ENCODE assay signal across 20 mouse cellular contexts in genomic region chr2:151434971-151435370, GRCm38 (mm10). TPM values are rescaled to one million over a fixed set of nuclear protein-coding genes. Genes with fewer than 3 reads are reported as not detected.
A peak's percentile ranks its signal among the peaks of the same experiment; 100 is the strongest.
DNase-seq lines count a peak whose midpoint lies in the region; ATAC-seq lines count a peak whose summit lies in the region.
"Not testable (repeated sequence)": the region's sequence is repeated elsewhere in the genome, so short reads cannot be mapped to it uniquely, and the experiment has no call there.
"Had no signal": no experiment of that assay in that cellular context is flagged by ENCODE, and none has a peak within 500 bp of the region (broad histone marks: within the 10 kb centered on the region; RNA-seq: fewer than 3 reads in every experiment).

No protein-coding gene starts in this region.

- not testable (repeated sequence) for H3K9me3 ChIP-seq in intestine, embryonic 14.5 days (ENCODE audit: control insufficient read depth, low read length)

- H3K27ac ChIP-seq in intestine, embryonic 14.5 days (ENCODE audit: low read depth) = not testable (repeated sequence)

- H3K4me2 ChIP-seq in intestine, embryonic 14.5 days (ENCODE audit: low read length) = not testable (repeated sequence)

- H3K4me1 ChIP-seq in intestine, embryonic 14.5 days (replicated peaks; ENCODE audit: control insufficient read depth, insufficient read depth, low read length) = not testable (repeated sequence)

- H3K36me3 ChIP-seq in intestine, embryonic 14.5 days (ENCODE audit: control insufficient read depth, insufficient read depth, low read length) = not testable (repeated sequence)

- H3K9ac ChIP-seq in intestine, embryonic 14.5 days (ENCODE audit: low read length) = not testable (repeated sequence)

- not testable (repeated sequence) for H3K27me3 ChIP-seq in intestine, embryonic 14.5 days (replicated peaks; ENCODE audit: control insufficient read depth, insufficient read depth, low read length)

- DNase-seq in adipocyte (ENCODE audit: low spot score) = peak; percentile 28
- peak; percentile 58 for DNase-seq in adrenal gland, adult 2 months
- DNase-seq in adrenal gland, postnatal 10 days = peak; percentile 26
- DNase-seq in adrenal gland, postnatal 25 days = peak; percentile 20
- DNase-seq in intestine, embryonic 14.5 days (ENCODE audit: low spot score) = peak; percentile 27

- ATAC-seq in intestine, embryonic 14.5 days (replicated peaks; ENCODE audit: low FRiP score, low TSS enrichment, low read depth) = not testable (repeated sequence)

- WGBS in intestine, embryonic 14.5 days = 73% methylated on average over 4 of the region's 4 CpGs

- H3K4me3 ChIP-seq in intestine, embryonic 14.5 days (ENCODE audit: low read depth, low read length) = not testable (repeated sequence)

RNA-seq across cellular contexts. Expression of gene 4921509C19Rik, which starts 41.0 kb away (rescaled TPM):
- total RNA-seq in adrenal gland, adult 2 months (2021) = not detected
- not detected in 2 replicates for polyA plus RNA-seq in adrenal gland, adult 2 months (2012; rRNA removed)
- not detected for total RNA-seq in adrenal gland, postnatal 10 days (2021)
- total RNA-seq in adrenal gland, postnatal 25 days (2021) = not detected in 2 replicates
- not detected in 2 replicates for polyA plus RNA-seq in intestine, embryonic 14.5 days (2014; fragmentation: Nextera tagmentation; extraction: Ambion mirVana)
- total RNA-seq: adrenal gland, adult 18-20 months; forebrain, postnatal 0 days; gastrocnemius, adult 18-20 months; MEL had no signal
- polyA plus RNA-seq: activated CD4-positive, CD25-positive, alpha-beta regulatory T cell, adult 4 months; C2C12; cerebellum, adult 2 months; cortical plate, adult 2 months; embryonic facial prominence, embryonic 10.5 days; embryonic facial prominence, embryonic 12.5 days; embryonic facial prominence, embryonic 14.5 days; forebrain, embryonic 11.5 days; forebrain, embryonic 13.5 days; forebrain, embryonic 15.5 days; forebrain, postnatal 0 days; Patski had no signal

RNA-seq across cellular contexts. Expression of gene Nsfl1c, which starts 59.0 kb away (rescaled TPM):
- 100 to 1,000 TPM; 139 to 162 TPM for total RNA-seq in adrenal gland, adult 2 months (2021)
- polyA plus RNA-seq in adrenal gland, adult 2 months (2012; rRNA removed) = 26.8 and 35.2 TPM in 2 replicates
- 100 to 1,000 TPM; 100 to 114 TPM for total RNA-seq in adrenal gland, postnatal 10 days (2021)
- 146 and 159 TPM in 2 replicates for total RNA-seq in adrenal gland, postnatal 25 days (2021)
- 203 and 225 TPM in 2 replicates for polyA plus RNA-seq in intestine, embryonic 14.5 days (2014; fragmentation: Nextera tagmentation; extraction: Ambion mirVana)
